Mouse (Mus musculus) left cerebral cortex, postnatal 10 days (tissue): ENCODE measurements around the gene Qrsl1. TPM values are rescaled to one million over a fixed set of nuclear protein-coding genes. Genes with fewer than 3 reads are reported as not detected.
"Not testable (repeated sequence)": the region's sequence is repeated elsewhere in the genome, so short reads cannot be mapped to it uniquely, and the experiment has no call there.

Experiments
- DNase-seq, 2 experiments: peaks; one replicate each; pipeline ENCODE4 v3.0.0; 2021 to 2022; ENCODE audit warnings: low spot score in 2 of 2, mixed read lengths in 1 of 2; ENCODE audit errors: extremely low spot score in 1 of 2
- intact Hi-C: fragments of 180-260 bp; cut with DNase I; formaldehyde crosslinking; loops from one replicate; pipeline ENCODE4 v1.15.1; 2025
- total RNA-seq, 2 experiments: library from RNA; stranded (reverse); gene quantifications; 2 replicates each; pipeline ENCODE4 v1.2.3; 2021

Gene Qrsl1
- total RNA-seq = 10 to 100 TPM; 15.8 to 16.1 TPM

DNA sequence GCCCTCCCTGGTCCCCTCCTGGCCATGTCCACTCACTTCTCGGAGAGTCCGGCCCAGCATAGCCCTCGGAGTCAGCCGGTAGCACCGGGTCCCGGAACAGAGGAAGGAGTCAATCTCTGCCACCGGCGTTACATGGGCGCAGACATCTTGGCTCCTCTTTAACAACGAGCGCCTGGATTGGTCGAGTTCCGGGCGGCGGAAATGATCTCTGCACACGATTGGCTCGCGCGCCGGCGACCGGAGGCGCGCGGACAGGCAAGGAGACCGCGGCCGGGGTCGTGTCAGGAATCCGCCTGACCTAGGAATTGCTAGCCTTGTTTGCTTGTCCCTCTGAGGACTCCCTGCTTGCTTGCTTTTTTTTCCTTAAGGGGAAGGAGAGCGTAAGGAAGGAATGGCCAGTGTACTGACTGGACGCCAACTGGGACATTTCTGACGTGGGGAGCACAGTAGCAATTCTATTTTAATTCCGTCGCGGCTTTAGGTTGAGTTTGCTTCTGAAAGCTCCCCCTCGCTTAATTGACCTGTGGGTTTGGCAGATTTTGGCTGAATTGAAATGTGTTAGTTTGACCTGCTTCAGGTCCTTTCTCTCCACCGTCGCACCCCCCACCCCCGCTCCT is at the start of gene Qrsl1, which contains the start of gene Rtn4ip1:
Qrsl1 (minus strand) TSS at position 168 of the 617 bp plus-strand sequence.
Rtn4ip1 (plus strand) TSS at position 230 of the 617 bp plus-strand sequence.
- intact Hi-C loops = loop anchor here (5.0 kb wide), 1 partner anchor 324 kb away; the partner anchor contains the start of gene Cd24a
- DNase-seq = peak; percentile 94

DNA sequence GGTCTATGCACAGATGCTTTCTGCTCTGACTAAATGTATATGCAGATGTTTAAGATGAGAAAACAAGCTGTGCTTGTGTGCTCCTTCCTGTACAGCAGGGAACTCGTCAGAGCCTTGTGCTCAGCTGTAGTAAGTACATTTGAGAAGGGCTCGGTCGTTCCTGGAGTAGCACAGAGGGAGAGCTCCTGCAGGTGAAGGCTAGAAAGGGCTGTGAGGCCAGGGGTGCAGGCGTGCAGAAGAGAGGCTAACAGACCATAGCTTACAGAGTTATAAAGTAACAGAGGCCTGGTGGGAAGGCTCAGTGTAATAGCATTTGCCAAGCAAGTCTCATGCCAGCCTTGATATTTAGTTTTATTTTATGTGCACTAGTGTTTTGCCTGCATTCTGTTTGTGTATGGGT is 43.9 kb upstream of the Qrsl1 start:
- intact Hi-C loops = no loop called here
- no peak for DNase-seq

DNA sequence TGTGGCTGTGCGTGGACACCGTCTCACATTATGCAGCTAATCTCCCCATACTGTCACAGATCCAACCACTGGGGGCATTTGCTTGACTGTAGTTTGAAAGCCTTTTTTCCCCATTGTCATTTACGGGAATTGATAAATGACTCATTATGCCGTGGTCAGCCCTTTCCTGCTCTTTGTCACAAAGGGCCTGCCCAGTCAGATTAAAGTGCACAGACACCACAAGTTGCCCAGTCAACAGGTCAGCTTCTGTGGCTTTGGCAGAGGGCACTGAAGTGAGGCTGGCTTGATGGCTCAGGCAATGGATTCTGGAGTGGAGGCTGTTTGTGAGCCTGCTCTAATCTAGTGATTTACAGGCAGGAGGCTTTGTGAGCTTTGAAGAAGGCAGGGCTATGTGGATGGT is 42.2 kb upstream of the Qrsl1 start:
- no peak for DNase-seq

DNA sequence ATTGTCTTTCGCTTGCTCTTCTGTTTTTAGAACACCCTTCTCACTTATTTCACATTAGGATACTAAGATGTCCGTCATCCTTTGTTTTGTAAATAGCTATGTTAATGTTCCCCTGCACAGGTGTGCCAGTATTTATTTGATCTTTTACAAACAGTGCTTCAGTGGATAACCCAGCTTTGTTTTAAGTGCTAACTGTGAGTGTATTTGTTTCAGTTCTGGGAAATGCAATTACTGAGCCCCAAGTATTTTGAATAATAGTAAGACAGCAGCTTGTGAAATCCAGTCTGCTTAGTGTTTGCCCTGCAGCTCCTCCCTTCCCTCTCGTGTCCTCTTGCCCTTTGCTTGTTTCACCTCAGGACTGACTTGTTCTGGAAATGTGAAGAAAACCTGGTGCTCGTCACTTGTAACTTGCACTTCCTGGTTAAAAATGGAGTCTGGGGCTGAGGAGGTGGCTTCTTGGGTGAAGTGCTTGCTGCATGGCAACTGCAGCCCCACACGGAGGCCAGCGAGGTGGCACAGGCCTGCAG is 37.7 kb upstream of the Qrsl1 start:
- intact Hi-C loops = no loop called here
- DNase-seq = no peak

More for the DNA sequence above, 42.2 kb upstream of the Qrsl1 start:
- intact Hi-C loops = no loop called here

DNA sequence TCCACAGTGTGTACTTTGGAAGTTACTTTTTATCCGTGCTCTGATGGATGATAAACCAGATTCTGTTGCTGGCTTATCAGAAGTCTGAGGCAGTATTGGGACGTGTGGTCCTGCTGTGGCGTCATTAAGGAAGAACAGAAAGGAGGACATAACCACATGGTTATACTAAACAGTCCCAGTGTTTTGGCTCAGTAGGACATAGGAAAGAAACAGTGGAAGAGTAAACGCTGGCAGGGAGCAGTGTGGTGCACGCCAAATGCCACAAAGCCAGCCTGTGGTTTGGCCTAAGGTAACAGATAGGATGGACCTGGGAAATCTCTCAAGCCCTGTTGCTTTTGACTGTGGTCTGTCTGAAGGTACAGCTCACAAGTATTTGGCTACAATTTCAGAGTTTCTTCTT is 27.1 kb upstream of the Qrsl1 start:
- intact Hi-C loops = no loop called here
- DNase-seq = no peak

DNA sequence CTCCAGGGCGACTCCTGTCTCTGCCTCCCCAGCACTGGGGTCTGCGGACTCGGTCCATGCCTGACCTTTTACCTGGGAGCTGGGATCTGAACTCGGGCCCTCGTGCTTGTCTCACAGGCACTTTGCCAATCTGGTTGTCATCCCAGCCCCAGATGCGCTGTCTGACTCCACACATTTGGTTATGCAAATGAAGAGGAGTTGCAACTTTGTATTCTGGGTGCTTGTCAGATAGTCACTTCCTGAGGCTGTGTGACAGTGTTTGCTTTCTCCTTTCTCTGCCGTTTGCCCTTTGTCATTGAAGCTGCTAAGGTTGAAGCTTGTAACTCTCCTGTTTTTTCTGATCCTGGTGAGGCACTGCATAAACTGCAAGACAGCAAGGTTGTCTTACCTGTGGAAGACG is 26.2 kb upstream of the Qrsl1 start:
- intact Hi-C loops = no loop called here
- DNase-seq = no peak

DNA sequence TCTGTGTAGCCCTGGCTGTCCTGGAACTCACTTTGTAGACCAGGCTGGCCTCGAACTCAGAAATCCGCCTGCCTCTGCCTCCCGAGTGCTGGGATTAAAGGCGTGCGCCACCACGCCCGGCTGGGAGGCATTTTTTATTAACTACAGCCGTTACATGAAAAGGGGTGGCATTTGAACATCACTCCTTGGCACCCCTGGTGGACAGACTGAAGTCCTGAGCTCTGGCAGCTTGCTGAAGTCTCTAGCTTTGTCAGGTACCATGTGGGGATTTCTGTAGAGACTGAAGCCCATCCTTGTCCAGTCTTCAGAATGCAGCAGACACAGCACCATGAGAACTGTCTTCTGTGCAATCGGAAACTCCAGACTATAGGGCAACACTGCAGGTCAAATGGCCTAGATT is 24.2 kb upstream of the Qrsl1 start:
- intact Hi-C loops = not testable (repeated sequence)

DNA sequence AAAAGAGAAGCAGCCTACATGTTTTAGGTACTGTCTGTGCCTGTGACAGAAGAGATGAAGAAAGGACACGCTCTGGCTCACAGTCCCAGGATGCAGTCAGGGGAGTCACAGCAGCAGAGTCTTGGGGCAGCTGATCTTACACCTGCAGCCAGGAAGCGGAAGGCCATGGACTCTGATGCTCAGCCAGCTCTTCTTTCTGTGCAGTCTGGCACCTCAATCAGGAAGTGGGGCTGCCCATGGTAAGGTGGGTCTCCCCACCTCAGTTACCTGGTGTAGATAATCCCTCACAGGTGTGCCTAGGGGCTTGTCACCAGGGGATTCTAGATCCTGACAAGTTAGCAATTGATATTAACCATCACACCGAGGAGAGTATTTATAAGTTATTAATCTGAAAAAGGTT is 21.6 kb upstream of the Qrsl1 start:
- intact Hi-C loops = no loop called here
- DNase-seq = no peak

More for the DNA sequence above, 24.2 kb upstream of the Qrsl1 start:
- DNase-seq = not testable (repeated sequence)

DNA sequence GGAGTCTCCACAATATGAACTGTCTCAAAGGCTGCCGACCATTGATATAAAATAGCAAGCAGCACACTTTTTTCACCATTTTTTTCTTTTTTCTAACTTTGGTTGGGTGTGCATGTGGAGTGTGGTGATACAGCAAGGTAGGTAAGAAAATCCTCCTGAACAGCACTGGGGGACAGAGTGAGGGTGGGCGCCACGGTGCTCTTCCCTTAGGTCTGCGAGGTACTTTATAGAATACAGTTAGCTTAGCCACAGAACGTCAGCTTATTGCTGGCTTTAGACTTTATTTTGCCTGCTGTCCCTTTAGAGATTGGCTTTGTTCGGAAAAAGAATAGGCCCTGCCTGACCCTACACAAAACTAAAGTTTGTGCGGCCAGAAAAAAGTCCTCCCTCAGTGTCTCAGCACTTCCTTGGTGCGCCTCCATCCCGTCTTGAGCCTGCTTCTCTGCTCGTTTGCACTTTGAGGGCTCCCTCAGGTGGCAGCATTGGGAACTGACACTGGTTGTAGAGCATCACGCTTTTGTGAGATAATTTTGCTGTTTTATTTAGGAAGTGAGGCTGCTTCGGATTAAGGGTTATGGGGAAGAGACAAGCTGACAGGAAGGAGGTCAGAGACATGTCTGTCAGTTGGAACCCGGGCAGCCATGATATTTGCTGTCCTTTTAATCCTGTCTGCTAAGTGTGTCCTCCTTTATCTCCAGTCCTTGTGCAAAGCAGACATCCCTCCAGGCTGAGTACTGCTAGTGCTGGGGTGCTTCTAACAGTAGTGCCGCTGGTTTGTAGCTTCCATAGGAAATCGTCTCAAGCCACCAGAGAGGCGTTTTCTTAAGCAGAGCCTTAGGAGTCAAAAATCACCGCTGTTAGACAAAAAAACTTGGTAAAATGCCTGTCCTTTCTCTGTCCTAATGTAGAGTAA is 17.4 kb upstream of the Qrsl1 start:
- intact Hi-C loops = loop anchor here (2.0 kb wide), 1 partner anchor 344 kb away; no protein-coding TSS in a partner anchor
- DNase-seq = peak; percentile 76 to 83

DNA sequence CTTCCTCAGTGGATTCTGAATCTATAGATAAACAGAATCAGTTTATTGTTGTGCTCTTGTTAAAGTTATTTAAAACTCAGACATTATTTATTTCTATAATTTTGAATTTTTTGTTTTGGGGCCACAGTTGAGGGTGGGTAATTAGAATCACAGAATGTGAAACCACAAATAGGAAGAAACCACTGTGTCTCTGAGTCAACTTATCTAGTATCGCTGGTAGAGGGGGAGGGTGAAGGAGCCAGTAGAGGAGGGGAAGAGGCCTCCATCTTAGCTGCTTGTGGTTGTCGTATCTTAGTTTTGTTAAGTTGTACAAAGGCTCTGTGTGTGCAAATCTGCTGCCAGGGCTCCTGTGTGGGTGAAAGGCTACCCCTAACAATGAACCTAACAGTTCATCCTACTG is 15.2 kb upstream of the Qrsl1 start:
- no peak for DNase-seq
- intact Hi-C loops = no loop called here

DNA sequence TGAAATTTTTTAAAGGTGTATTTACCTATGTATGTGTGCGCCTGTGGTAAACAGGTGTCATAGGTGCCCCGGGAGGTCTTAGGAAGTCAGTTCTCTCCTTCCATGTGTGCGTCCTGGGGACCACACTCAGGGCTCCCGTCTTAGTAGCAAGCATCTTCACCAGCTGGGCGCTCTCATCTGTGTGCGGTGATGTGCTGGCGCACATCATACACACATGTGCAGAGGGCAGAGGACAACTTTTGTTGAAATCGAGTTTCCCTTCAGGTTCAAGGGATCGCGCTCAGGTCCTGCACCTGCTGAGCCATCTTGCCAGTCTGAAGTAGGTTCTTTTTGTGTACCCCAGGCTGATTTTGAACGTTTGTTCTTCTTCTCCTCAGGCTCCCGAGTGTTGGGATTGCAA is 14.6 kb upstream of the Qrsl1 start:
- no peak for DNase-seq
- intact Hi-C loops = no loop called here

DNA sequence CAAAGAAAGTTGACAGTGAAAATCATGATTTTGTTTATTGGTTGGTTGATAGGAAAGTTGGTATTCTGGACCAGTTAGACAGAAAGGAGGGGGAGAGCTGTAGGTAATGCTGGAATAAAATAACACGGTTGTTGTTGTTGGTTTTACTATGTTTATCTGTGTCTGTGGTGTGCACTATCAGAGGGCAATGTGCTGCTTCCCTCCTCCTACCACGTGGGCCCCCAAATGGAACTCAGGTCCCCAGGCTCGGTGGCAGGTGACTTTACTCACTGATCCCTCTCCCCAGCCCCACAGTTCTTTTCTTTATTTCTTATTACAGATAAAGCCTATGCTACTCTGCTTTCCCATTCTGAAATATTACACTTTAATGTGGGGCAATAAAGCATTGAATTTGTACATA is 10.7 kb upstream of the Qrsl1 start:
- intact Hi-C loops = no loop called here
- DNase-seq = no peak

DNA sequence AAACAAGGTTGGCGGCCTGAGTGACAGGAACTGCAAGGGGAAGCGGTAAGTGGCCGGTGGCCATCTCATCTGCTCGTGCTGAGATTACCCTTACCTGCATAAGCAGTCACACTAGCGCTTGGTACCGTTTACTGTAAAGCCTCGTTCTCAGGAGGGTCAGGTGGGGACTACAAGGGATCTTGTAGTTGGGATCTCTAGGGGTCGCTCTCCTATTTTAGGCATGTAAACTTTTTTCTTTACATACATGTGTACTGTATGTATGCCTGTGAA is 9.3 kb upstream of the Qrsl1 start:
- intact Hi-C loops = no loop called here
- no peak for DNase-seq

DNA sequence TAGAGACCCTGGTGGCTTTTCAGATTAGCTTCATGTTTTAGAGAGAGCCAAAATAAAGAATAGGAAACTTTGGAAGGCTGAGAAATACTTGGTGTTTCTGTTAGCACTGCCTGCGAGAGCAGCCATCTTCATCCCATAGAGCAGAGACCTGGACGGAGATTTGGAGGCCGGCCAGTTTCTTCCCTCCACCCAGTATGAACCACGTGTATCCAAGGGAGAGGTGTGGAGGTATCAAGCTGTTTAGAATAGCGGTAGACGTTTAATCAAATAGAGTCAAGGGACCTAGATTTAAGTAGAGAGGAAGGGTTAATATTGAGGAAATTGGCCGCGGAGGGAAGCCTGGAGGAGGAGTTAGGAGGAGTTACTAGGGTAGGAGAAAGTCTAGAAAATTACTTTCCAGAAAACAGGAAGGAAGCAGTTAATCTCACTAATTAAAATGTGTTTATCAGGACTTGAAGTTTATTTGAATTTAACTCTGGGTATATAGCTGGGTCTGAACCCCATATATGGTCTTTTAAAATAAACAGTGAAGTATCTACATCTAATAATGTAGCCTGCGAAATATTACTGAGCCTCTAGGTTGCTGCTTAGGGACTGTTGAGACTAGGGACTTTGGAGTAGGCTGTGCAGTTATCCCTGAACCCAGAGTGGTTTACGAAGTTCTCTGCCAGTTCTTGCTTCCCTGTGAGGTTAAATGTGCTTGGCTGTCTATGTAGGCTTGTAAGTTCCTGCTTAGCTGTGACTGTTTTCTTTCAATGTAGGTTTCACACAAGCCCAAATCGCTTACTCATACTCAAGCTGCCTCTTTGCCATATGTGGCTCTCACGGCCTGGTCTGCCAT is 8.7 kb upstream of the Qrsl1 start:
- intact Hi-C loops = no loop called here
- no peak for DNase-seq

DNA sequence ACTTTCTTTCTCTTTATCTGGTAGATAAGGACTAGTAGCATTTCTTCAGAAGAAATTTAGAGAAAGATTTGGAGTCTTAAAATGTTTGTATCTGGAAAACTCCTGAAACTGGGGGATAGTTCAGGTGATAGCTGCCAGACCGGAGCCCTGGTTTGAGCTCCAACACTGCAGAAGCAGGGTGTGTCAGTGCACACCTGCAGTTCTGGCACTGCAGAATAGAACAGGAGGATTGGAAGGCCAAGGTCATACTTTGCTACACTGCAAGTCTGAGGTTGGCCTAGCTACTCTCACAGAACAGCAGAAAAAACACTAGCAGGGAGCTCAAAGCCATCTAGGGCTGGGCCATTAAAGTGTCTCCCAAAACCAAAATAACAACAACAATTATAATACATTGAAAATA is 3.0 kb upstream of the Qrsl1 start:
- intact Hi-C loops = loop anchor here (5.0 kb wide), 1 partner anchor 327 kb away; the partner anchor contains the start of gene Cd24a
- no peak for DNase-seq

DNA sequence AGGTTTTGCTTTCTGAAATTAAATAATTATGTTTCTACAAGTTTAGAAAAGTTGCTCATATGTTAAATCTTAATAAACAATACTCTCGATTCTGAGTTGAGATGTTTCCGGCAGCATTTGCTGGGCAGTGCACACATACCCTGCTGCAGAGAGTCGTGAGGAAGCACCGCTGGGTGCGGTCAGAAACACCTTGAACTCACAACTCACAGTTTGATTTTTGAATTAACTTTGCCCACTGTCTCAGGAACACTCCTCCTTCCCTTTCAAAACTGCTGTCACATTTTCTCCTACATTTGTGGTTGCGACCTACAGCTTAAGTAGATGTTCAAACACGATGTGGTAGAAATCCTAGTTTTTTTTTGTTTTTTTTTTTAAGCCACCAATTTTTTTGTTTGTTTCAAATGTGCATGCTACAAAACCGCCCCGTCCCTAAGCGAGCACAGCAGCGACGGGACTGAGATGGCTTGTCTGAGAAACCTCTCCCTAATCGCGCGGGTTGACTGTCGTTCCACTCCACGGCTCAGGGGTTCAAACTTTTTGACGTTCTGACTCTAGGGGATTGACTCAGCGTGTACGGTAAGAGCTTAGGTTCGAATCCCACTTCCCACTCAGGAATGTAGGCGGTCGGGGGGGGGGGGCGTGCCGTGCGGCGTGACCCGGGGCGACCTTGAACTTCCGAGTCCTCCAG is 518 bp downstream of the Qrsl1 start:
- DNase-seq = peak in 1 of 2 experiments; percentile 3
- intact Hi-C loops = loop anchor here (5.0 kb wide), 1 partner anchor 324 kb away; the partner anchor contains the start of gene Cd24a

DNA sequence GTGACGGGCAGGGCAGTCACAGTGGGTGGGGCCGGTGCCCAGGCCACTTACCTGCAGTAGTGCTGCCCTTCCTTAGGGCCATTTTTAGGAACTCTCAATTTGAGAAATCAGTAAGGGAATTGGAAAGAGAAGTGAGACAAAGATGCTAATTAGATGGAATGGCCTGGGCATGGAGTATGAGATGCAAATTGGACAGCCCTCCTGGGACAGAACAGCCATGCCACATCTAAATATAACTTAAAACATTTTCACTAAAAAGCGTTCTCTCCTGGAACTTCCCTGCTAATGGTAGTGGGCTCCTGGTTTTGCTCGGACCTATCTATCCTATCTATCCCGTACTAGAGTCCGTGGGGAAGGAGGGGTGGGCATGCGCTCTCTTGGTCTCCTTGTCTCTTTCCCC is 3.3 kb downstream of the Qrsl1 start:
- DNase-seq = no peak
- intact Hi-C loops = no loop called here

DNA sequence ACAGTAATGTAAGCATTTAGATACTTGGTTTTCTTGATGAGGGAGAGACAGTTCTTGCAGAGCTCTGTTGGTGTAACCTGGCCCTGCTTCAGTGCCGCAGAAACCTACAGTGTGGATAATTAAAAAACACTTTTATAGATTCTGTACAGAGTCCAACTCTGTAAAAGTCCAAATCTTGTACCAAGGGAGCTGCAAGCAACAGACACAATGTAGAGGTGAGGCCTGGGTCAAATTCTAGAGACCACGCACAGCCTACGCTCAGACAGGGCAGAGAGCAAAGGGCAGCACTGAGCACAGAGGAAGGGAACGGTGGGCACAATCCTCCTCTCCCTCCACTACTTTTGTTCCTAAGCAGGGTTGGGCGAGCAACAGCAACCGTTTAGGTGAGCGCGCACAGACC is 5.5 kb downstream of the Qrsl1 start:
- intact Hi-C loops = no loop called here

DNA sequence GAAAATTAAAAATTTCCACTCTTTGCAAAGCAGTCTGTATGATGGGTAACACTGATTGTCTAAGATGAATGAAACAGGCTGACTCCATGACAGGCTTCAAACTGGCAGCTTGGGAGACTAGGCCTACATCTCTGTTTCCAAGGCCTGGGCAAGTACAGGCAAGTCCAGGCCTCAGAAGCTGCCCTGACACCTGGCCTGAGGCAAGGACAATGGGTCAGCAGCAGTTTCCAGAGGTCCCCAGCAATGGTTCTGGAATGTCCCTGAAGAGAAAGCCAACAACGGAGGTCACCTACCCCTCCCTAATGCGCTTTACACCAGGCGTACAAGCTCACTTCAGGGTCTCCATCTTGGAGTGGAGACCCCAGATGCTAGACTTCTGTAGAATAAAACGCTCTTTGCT is 8.6 kb downstream of the Qrsl1 start:
- intact Hi-C loops = no loop called here
- no peak for DNase-seq

More for the DNA sequence above, 5.5 kb downstream of the Qrsl1 start:
- DNase-seq = no peak
